Mouse (Mus musculus) ES-CJ7 (cell line): ENCODE results near the gene Hdac10.

Experiments
- DNase-seq: peaks from one replicate; pipeline ENCODE4 v3.0.0; 2011; ENCODE audit warnings: low read depth, low spot score

The Hdac10 gene

DNA sequence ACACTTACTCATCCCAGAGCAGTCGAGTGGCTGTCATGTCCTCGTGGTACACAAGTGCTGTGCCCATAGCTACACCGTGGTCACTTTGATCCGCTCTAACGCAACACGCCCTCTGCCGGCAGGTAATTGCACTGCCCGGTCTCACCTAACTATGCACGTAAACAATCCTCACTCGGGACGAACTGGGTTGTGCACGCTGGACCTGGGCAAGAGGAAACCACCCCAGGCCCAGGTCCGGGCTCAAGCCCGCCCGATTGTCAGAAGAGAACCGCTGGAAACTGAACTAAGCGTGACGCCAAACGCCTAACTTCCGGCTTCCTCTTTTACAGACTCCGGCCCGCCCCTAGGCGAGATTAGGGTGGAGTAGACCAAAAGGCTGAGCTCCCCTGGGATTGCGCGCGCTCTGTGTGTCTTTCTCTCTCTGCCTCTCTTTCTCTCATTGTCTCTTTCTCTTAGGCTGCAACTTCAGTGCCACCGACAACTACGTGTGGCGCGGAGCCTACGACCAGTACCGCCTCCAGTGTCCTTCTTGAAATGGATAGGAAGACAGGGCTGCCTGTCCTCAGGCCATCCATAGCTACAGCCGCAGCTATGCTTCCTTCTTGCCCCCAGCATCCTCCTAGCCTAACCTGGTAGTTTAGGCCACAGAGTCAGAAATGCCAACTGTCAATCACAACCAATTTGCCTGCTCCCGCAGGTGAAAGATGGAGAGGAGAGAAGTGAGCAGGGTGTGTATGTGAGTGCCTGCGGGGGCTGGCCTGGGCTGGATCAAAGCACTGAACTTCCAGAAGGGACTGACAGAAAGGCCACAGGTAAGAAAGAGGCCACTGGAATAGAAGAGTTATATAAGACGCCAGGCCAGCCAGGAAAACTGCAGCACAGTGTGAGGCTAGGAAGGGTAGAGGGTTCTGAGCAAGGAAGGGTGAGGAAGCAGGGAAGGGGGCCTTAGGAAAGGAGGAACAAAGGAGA, at the start of gene Hdac10:
Gene Hdac10, minus strand, starts transcription at position 319 of the 969 bp plus-strand sequence.
- peak; percentile 81 for DNase-seq

DNA sequence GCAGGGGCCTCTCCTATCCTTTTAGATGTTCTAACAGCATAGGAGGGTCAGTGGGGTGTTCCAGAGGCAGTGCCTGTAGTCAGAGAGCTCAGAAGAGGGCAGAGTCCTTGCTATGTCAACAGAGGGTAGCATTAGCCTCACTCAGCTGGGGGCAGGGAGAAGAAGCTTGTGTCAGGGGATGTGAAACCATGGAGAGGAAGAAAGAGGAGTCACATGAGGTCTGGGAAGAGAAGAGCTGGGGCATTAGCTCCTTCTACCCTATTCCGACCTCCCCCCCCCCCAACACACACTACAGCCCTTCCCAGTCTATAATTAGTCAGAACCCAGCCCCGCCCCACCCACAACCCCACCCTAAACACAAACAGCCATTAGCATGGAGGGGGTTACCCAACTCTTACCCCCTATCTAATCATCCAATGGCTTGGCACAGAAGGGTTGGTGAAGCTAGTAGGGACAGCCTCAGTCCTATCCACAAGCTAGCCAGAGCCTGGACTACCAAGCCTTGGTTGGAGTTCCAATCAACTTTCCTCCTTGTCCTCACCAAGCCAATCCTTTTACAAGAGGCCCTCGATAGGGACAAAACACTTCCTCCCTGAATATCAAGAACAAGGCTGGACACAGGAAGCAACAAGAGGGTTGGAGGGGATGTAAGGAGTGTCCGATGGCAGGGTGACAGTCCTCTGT, 49.2 kb upstream of the Hdac10 start:
- DNase-seq, result peak; percentile 61

DNA sequence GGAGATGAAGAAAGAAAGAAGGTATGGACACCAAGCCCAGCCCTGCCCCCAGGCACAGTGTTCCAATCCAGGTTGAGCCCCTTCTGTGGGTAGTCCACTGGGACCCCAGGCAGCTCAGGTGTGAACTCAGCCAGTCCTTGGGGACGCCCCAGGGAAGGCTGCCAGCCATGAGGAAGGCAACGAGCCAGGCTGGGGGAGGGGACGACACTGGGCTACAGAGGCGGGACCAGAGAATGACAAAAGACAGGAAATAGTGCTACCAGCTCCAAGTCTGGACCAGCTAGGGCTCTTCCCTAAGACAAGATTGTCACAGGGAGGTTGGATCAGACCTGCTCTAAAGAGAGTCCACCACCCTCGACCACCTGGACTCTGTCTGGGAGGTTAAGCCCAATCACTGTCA, 48.6 kb upstream of the Hdac10 start:
- peak; percentile 89 for DNase-seq

DNA sequence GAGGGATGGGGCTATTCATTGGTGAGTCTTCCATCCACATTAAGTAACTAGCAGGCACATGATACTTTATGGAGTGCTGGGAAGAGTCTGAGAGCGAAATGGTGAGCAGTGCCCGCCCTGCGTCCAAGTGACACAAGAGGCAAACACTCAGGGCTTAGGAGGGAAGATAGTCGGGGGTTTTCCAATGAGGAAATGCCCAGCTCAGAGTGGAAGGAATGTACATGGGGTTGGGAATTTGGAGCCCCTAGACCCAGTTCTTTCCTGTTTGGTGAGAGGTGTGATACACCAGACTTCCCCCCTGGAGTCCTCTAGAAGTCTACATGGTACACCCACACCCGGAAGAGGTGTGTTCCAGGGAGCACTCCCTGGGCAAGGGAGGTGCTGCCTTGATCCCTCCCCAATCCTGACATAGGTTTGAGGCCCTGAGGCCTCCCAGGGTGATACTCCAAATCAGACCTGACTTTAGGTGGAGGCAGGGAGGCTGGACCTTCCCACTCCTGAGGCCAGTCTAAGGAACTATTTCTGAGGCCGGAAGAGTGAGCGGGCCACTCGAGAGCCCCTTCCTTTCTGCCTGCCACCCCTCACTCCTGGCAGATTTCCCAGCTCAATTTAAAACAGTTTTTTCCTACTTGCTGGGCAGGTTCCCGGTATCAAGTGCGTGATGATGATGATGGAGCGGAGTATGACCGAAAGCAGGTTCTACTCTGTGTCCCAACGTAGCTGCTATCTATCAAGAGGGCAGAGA, 47.1 kb upstream of the Hdac10 start:
- DNase-seq, result peak; percentile 48

DNA sequence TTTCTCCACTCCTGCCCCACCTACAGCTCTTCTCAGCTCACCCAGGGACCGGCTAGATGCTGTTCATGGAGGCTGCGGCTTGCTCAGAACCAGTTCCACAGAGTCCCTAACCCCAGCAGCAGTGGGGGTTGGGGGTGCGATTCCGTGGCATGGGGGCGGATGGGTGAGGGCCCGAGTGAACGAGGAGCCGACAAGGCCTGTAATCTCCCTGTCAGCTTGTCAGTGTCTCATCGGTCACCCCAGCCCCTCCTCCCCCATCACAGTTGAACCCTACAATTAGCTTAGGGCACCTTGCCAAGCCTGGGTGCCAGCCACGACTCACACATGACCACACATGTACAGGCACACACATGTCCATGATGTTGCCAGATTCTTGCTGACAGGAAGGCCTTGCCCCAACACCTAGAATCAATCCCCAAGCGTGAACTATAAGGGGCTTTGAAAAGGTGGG, 46.4 kb upstream of the Hdac10 start:
- DNase-seq, result peak; percentile 57

DNA sequence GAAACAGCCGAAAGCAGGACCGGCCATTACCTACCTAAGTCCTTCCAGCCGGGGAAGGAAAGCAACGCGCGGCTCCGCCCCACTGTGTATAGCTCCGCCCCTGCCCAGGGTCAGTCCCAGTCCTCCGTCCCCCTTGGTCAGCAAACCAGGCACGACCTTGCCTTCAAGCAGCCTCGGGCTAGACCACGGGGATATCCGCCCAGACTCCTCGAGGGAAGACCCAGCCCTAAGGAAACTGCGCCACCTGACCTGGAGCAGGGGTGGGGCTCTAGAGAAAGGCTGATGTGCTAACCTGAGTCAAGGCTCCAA, 45.4 kb upstream of the Hdac10 start:
- peak; percentile 64 for DNase-seq

DNA sequence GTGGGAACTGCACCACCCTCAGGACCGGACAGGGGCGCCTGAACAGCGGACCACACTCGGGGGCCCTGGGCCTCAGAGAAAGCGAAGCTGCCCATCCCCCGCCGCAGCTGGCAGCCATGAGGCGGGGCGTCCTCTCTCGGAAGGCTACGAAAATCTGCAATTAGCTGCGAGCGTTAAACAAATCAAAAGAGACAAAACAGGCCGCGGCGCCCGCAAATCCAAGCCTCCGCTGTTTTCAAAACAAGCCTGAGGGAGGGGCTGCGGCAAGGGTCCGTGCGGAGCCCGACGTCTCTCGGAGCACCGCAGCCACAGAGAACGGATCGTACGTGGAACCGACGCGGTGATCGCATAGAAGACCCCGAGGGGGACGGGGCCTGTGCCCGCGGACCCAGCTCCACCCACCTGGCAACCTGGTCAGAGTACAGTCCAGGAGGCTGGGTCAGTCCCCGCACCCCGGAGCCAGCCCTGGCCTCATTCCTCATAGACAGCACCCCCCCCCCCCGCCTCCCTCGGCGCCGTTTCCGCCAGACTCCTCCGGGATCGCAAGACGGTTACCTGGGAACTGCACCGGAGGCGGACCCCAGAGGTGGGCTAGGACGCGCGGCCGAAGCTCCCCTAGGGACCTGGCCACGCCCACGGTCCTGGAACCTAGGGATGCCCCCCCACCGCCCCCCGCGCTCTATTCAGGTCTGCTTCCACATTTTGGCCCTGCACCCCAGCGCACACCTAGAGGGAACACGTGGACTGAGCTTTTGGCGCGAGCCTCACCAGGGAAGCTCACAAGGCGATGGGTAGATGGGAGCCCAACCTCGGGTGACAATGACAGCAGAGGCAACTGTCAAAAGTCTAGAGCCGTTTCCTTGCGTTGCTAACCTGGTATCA, 44.8 kb upstream of the Hdac10 start:
- DNase-seq, result no peak

DNA sequence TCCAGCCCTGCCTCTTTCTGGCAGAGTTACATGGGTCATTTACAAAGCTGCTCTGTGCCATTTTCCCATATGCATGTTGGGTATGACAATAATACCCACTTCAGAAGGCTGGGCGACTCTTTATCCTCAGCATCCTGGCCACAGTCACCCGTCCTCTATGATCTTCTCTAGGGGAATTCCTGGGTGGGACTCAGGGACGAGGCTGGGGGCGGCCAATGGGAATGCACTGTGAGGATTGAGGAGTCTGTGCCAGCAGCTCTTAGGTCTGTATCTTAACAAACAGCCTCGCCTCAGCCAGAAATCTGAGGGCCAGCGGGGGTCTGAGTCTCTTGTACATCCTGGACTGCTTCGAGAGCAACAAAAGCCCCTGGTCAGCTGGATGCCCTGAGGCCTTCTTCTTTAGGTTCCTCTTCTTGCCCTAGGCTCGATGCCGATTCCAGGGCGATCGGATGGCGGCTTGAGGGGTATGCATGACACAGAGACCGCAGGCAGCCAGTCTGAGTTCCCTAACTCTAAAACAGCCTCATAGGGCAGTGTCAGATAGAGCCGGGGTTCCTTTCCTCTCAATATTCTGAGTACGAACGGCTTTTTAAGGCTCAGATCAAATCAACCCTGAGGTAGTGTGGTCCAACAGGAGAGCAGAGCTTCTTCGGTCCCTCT, 43.9 kb upstream of the Hdac10 start:
- DNase-seq, result no peak

DNA sequence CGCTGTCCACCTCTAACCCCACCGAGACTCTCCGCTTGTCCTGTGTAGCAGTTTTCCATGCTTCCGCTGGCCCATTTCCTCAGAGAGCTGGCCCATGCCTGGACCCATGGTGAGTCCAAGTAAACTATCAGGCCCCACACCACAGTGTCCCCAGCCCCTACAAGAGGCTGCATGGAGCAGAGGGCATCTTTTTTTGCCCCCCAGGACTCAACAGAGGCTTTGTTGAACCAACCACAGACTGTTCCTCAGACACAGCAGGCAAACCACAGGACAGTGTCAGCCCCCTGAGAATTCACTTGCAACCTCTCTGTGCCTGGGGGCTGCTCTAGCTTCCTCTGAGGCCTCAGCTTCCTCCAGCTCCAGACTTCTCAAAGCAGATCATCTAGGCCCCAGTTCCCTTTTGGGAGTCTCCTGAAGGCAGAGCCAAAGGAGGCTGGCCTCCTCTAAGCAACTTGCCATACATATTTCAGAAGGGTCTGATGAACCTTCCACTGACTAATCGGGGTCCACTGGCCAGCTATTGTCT, 43.1 kb upstream of the Hdac10 start:
- DNase-seq, result no peak

DNA sequence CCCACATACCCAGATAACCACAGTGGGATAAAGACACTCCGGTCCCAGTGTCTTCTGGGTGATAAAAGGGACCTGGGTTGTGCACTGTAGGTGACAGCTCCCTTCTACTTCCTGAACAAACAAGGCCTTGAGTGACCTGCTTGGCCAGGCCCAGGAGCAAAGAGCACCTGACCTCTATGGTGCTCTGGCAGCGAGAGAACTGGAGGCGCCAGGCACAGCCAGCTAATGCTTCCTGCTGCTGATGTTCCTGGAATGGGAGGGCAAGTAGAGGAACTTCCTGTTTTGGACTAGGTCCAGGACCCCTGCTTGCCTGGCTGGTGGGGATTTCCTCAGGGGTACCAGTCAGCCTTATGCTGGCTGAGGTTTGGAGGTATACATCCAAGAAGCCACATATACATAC, 41.6 kb upstream of the Hdac10 start:
- DNase-seq, result no peak

DNA sequence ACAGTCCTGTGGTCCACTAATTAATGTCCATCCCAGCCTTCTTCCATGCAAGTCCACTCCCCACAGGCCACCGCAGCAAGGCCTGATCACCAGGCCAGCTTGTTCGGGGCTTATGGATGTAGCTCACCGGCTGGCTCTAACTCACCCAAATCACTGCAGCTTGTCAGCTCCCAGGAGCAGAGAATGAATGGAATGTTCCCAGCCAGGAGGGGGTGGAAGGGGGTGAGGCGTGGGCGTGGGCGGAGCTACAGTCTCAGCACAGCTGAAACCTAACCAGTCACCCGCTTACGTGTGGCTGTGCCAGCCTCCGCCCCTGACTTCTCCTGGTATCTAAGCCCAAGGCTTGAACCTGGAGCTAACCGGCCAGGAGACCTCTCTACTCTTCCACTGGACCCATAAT, 40.9 kb upstream of the Hdac10 start:
- DNase-seq, result peak; percentile 89

DNA sequence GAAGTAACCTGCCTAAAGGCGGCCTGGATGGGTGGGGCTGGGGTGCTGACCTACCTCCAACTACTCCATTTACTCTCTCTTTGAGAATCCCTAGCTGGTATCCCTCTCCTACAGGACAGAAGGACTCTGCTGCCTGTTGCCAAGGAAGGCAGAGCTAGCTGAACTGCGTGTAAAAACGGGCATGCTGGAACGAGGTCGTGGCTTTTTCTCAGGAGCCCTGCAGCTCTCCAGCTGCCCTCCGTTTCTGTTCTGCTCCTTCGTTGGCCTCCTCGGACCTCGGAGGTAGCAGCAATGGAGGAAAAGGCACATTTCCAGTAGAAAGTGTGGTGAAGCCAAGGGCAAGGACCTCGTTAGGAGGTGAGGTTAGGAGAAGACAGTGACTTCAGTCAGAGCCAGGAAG, 40.4 kb upstream of the Hdac10 start:
- no peak for DNase-seq

DNA sequence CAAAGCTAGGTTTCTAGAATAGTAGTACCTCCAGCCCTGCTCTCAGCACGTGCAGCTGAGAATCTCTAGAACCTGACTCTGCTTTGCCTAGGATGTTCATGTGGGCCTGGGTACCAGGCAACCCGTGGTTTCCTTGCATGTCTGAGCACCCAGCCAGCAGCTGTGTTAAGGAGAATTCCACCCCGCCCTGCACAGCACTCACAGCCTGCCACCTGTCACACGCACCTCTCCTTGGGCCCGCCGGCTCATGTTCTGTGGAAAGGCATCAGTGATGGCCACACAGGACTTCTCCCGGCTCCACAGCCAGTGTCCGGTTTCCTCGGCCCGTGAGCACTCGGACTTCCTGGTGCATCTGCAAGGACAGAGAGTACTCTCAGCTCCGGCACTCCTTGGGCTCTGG, 37.0 kb upstream of the Hdac10 start:
- no peak for DNase-seq

DNA sequence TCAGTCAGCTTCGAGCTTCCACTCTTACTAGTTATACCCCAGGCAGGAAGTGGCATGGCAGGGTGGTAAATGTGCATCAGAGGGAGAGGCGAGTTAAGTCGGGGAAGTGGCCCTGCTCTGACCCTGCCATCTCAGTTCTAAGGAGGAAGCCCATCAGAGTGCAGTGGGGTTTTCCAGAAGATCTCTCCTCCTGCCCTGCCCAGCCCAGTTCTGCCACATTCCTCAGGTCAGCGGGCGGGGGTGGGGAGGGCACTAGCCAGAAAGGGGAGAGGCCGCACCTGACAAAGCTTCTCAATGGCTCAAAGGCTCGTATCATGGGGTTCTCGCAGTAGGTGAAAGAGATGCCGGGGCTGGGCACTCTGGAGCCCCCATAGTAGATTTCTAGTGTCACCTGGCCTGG, 32.9 kb upstream of the Hdac10 start:
- no peak for DNase-seq

DNA sequence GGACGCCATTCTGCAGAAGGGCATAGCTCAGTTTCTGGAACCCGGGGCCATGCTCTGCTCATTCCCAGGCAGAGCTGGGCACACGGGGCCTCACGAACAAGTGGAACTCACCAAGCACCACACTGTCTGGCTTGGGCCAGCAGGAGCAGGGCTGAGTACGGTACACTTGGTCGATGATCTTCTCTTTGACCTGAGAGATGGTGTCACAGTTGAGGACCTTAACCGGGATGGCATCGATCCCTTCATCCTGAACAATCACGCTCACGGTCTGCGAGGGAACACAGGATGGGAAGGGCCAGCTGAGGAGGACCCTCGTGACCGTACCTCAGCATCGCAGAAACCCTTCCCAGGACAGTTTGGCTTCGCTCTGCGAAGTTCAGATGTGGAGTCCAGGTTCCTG, 30.0 kb upstream of the Hdac10 start:
- DNase-seq, result no peak

DNA sequence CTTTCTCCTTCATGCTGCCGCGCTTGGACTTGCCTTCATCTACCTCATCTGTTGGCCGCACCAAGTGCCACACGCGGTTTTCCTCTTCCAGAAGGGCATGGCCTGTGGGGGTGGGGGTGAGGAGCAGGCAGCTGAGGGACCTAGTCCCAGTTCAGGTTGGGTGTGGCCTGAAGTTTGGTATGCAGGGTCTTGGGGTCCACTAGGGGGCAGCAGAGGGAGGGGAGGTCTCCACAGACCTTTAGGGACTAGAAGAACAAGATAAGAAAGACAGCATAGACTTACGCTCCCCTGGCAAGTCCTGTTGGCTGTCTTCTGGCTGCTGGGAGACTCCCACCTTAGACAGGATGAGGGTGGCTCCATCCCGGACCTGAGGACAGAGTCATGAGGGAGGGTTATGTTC, 29.5 kb upstream of the Hdac10 start:
- DNase-seq, result peak; percentile 94

DNA sequence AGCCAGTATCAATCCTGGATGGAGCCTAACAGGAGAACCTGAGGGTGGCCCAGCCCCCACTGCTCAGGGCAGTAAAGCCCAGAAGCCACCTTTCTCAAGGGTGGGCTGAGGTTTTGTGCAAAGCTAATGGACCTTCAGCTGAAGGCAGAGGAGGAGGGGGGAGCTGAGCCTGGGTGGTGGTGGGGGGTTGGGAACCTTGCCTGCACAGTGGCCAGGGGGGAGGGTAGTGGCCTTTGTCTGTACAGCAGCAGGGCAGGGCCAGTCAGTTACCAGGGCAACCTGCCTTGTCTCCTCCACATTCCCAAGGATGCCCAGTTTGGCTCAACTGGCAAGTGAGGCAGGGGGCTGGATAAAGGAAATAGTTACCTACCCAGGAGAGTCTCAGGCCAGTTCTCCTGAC, 23.8 kb upstream of the Hdac10 start:
- peak; percentile 47 for DNase-seq

DNA sequence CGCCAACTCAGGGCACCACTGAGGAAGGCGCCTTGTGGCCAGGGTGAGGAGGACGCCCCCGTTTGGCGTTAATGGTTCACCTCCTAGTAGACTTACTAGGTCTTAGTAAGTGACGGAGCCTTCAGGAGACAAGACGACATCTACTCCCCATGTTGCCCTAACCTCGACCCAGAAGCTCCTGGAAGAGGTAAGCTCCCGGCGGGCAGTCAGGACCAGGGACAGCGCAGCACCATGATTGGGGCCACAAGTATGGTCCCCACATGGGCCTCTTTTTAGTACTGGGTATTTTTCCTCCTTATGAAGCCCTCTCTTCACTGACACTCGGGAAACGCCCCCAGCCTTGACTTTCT, 21.5 kb upstream of the Hdac10 start:
- DNase-seq, result peak; percentile 81

DNA sequence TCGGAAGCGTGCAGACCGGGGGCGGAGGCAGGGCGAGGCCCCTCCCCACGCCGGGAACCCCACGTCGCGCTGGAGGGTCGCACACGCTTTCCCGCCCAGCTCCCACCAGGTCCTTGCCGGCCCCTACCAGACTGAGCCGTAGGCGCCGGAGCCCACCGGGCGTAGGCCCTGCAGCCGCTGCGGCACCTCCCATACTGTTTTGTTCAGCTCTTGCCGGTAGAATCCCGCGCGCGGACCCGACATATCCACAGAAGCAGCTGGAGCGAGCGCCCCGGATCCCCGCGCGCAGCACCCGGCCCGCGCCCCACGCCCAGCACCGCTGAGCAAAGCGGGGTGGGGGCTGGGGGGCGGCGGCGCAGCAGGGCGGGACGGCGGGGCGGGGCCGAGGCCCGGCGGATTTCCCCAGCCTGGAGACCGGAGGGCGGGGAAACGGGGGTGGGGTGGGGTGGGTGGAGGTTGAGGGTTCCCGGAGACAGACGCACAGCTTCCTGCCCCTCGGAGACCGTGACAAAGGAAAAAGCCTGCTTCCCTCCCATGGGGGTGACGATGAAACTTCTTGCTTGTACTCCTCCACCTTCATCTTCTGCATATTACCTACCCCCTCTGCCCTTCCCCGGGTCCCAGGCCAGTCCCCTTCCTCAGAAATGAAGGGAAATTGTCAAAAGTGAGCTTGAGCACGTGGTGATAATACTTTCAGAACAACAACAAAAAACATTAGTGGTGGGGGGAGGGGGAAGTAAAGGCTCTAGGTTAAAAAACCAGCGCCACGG, 21.0 kb upstream of the Hdac10 start, which contains the start of gene Mapk11:
Gene Mapk11, minus strand, starts transcription at position 358 of the 770 bp plus-strand sequence.
- peak; percentile 53 for DNase-seq
